Mouse (Mus musculus) neural tube, embryonic 14.5 days (tissue): ENCODE measurements around the gene Vcp. TPM values are rescaled to one million over a fixed set of nuclear protein-coding genes. Genes with fewer than 3 reads are reported as not detected.
"Not testable (repeated sequence)": the region's sequence is repeated elsewhere in the genome, so short reads cannot be mapped to it uniquely, and the experiment has no call there.

Experiments
- ATAC-seq: fragments of 200-750 bp; cut with Nextera tagmentation; 2 replicates; pipeline ENCODE4 v1.8.0; 2017; ENCODE audit warnings: low read depth, mild to moderate bottlenecking, moderate TSS enrichment, moderate library complexity
- H3K27ac ChIP-seq: fragments of 300-500 bp; sonication (generic); 2 replicates; pipeline ENCODE4 v1.5.1; 2014; ENCODE audit warnings: low read depth, mild to moderate bottlenecking, control low read depth, low read length, moderate library complexity, mixed read lengths
- H3K27me3 ChIP-seq: fragments of 300-500 bp; sonication (generic); 2 replicates; pipeline ENCODE4 v1.6.1; 2014; ENCODE audit warnings: low read length; ENCODE audit not compliant: control insufficient read depth, insufficient read depth
- H3K36me3 ChIP-seq: fragments of 300-500 bp; sonication (generic); 2 replicates; pipeline ENCODE4 v1.6.1; 2014; ENCODE audit warnings: low read length, mixed read lengths; ENCODE audit not compliant: control insufficient read depth, insufficient read depth
- H3K4me1 ChIP-seq: fragments of 300-500 bp; sonication (generic); 2 replicates; pipeline ENCODE4 v1.6.1; 2014; ENCODE audit warnings: low read length; ENCODE audit not compliant: control insufficient read depth, insufficient read depth
- H3K4me2 ChIP-seq: fragments of 300-500 bp; sonication (generic); 2 replicates; pipeline ENCODE4 v1.6.1; 2014; ENCODE audit warnings: mild to moderate bottlenecking, low read depth, low read length, control low read depth
- H3K4me3 ChIP-seq: fragments of 300-500 bp; sonication (generic); 2 replicates; pipeline ENCODE4 v1.5.1; 2014; ENCODE audit warnings: low read depth, low read length, control low read depth, mixed read lengths
- H3K9ac ChIP-seq: fragments of 300-500 bp; sonication (generic); replicated peaks from 2 replicates; pipeline ENCODE4 v1.6.1; 2014; ENCODE audit warnings: low read depth, mild to moderate bottlenecking, control low read depth, low read length, mixed read lengths
- H3K9me3 ChIP-seq: fragments of 300-500 bp; sonication (generic); 2 replicates; pipeline ENCODE4 v1.6.1; 2016; ENCODE audit warnings: low read length; ENCODE audit not compliant: control insufficient read depth
- WGBS: fragments of 180-500 bp; shearing (Covaris S2); extraction: QIAGEN DNeasy Blood & Tissue Kit; methylation state at CpG from one replicate; pipeline ENCODE4 v1.1.7; 2014; 5-methylcytosine and 5-hydroxymethylcytosine counted together
- polyA plus RNA-seq: library from polyadenylated mRNA; unstranded; fragments of >200 nt; fragmentation: Nextera tagmentation; extraction: Ambion mirVana; gene quantifications from 2 replicates; pipeline ENCODE4 v1.2.1, GENCODE M21; 2014

Vcp gene
- polyA plus RNA-seq, 1 experiment from 2014 or later = 435 TPM

GRCm38 (mm10) chr4:43002756-43003439, 2.6 kb upstream of the Vcp start:
- 82% methylated on average over 12 of the region's 12 CpGs for WGBS
- H3K9ac ChIP-seq = no peak overlapping the region
- no peak overlapping the region for H3K4me3 ChIP-seq
- peaks cover 12% of the 10 kb centered on the region for H3K4me1 ChIP-seq
- no peaks in the 10 kb centered on the region for H3K9me3 ChIP-seq
- peaks cover 3% of the 10 kb centered on the region; the same call in 1 of the 2 replicates for H3K27me3 ChIP-seq
- H3K36me3 ChIP-seq = peaks cover under 1% of the 10 kb centered on the region; the same call in 1 of the 2 replicates
- no peak overlapping the region for H3K27ac ChIP-seq
- ATAC-seq = no peak
- H3K4me2 ChIP-seq = no peak overlapping the region

- no peak for ATAC-seq
- no peak overlapping the region for H3K4me3 ChIP-seq
- H3K9ac ChIP-seq = no peak overlapping the region
- peak overlapping the region; percentile 96 for H3K27ac ChIP-seq
- peaks cover 18% of the 10 kb centered on the region for H3K4me1 ChIP-seq
- H3K36me3 ChIP-seq = 0 out of 2 replicates have a peak, but pooled peaks cover 3% of the 10 kb centered on the region
- 85% methylated on average over 2 of the region's 2 CpGs for WGBS
- H3K27me3 ChIP-seq = peaks cover 3% of the 10 kb centered on the region; the same call in 1 of the 2 replicates
- H3K4me2 ChIP-seq = no peak overlapping the region
- H3K9me3 ChIP-seq = no peaks in the 10 kb centered on the region
Measured at GRCm38 (mm10) chr4:43001272-43001671, 965 bp upstream of the Vcp start.

- Histone ChIP-seq H3K9me3 (no peaks in the 10 kb centered on the region), H3K9ac (peak overlapping the region; percentile 90), H3K4me2 (peak overlapping the region; percentile 91), H3K4me1 (peaks cover 18% of the 10 kb centered on the region), H3K27ac (peak overlapping the region; percentile 96), H3K27me3 (peaks cover 3% of the 10 kb centered on the region; the same call in 1 of the 2 replicates), H3K36me3 (peaks cover 15% of the 10 kb centered on the region), H3K4me3 (peak overlapping the region; percentile 88)
- WGBS = under 1% methylated on average over 51 of the region's 51 CpGs
- ATAC-seq = peak; percentile 80
Measured at GRCm38 (mm10) chr4:42999451-43000140, 711 bp downstream of the Vcp start.

- H3K4me1 ChIP-seq = peaks cover 18% of the 10 kb centered on the region
- ATAC-seq = no peak
- peak overlapping the region; percentile 32 for H3K9ac ChIP-seq
- H3K36me3 ChIP-seq = peaks cover 28% of the 10 kb centered on the region
- H3K27me3 ChIP-seq = peaks cover 3% of the 10 kb centered on the region; the same call in 1 of the 2 replicates
- peak overlapping the region; percentile 88 for H3K4me3 ChIP-seq
- no peaks in the 10 kb centered on the region for H3K9me3 ChIP-seq
- 50% methylated on average over 2 of the region's 2 CpGs for WGBS
- no peak overlapping the region for H3K27ac ChIP-seq
- H3K4me2 ChIP-seq = peak overlapping the region; percentile 91
Measured at GRCm38 (mm10) chr4:42998022-42998421, 2.3 kb downstream of the Vcp start.

GRCm38 (mm10) chr4:42988296-42988695, 12.0 kb downstream of the Vcp start:
- peaks cover 87% of the 10 kb centered on the region for H3K36me3 ChIP-seq
- 93% methylated on average over 1 of the region's 1 CpGs for WGBS

GRCm38 (mm10) chr4:42980467-42980866, 19.8 kb downstream of the Vcp start:
- peaks cover 50% of the 10 kb centered on the region; the same call in 1 of the 2 replicates for H3K36me3 ChIP-seq
- H3K9me3 ChIP-seq, H3K9ac ChIP-seq, H3K4me2 ChIP-seq, H3K4me3 ChIP-seq, ATAC-seq, H3K27ac ChIP-seq, H3K4me1 ChIP-seq, H3K27me3 ChIP-seq: not testable (repeated sequence)
- 98% methylated on average over 8 of the region's 8 CpGs for WGBS

More at GRCm38 (mm10) chr4:42988296-42988695, 12.0 kb downstream of the Vcp start:
- Histone ChIP-seq H3K27ac (no peak overlapping the region), H3K27me3 (no peaks in the 10 kb centered on the region), H3K4me1 (no peaks in the 10 kb centered on the region), H3K4me3 (no peak overlapping the region), H3K9ac (no peak overlapping the region), H3K9me3 (no peaks in the 10 kb centered on the region), H3K4me2 (no peak overlapping the region)
- ATAC-seq = no peak

- H3K4me2 ChIP-seq = no peak overlapping the region
- H3K4me3 ChIP-seq = no peak overlapping the region
- H3K27ac ChIP-seq = no peak overlapping the region
- ATAC-seq = no peak
- no peaks in the 10 kb centered on the region for H3K27me3 ChIP-seq
- no peaks in the 10 kb centered on the region for H3K9me3 ChIP-seq
- no peak overlapping the region for H3K9ac ChIP-seq
- H3K4me1 ChIP-seq = no peaks in the 10 kb centered on the region
- WGBS = 93% methylated on average over 4 of the region's 4 CpGs
- H3K36me3 ChIP-seq = peaks cover 30% of the 10 kb centered on the region; the same call in 1 of the 2 replicates
Measured at GRCm38 (mm10) chr4:42978062-42978461, 22.2 kb downstream of the Vcp start.

- ATAC-seq = no peak
- Histone ChIP-seq H3K9me3 (no peaks in the 10 kb centered on the region), H3K9ac (no peak overlapping the region), H3K4me1 (no peaks in the 10 kb centered on the region), H3K27me3 (no peaks in the 10 kb centered on the region), H3K4me2 (no peak overlapping the region), H3K4me3 (no peak overlapping the region), H3K27ac (no peak overlapping the region), H3K36me3 (0 out of 2 replicates have a peak, but pooled peaks cover 14% of the 10 kb centered on the region)
- WGBS = 84% methylated on average over 5 of the region's 5 CpGs
Measured at GRCm38 (mm10) chr4:42973868-42974267, 26.4 kb downstream of the Vcp start.

GRCm38 (mm10) chr4:42972952-42973351, 27.4 kb downstream of the Vcp start:
- ATAC-seq = no peak
- H3K27ac ChIP-seq = no peak overlapping the region
- H3K4me2 ChIP-seq = no peak overlapping the region
- no peak overlapping the region for H3K9ac ChIP-seq
- H3K4me3 ChIP-seq = no peak overlapping the region
- 0 out of 2 replicates have a peak, but pooled peaks cover 5% of the 10 kb centered on the region for H3K36me3 ChIP-seq
- no peaks in the 10 kb centered on the region for H3K27me3 ChIP-seq
- WGBS = 82% methylated on average over 4 of the region's 4 CpGs
- H3K4me1 ChIP-seq = no peaks in the 10 kb centered on the region
- no peaks in the 10 kb centered on the region for H3K9me3 ChIP-seq
